Mouse (Mus musculus) G1E (cell line): Measurements from ENCODE around the gene Ppfia1.

Source experiments
- CTCF ChIP-seq: IDR thresholded peaks from 2 replicates; pipeline ENCODE4 v1.5.1; 2012; ENCODE audit warnings: low read depth, low read length, inconsistent platforms, mixed read lengths
- GATA1 ChIP-seq: IDR thresholded peaks from 2 replicates; pipeline ENCODE4 v1.6.1; 2012; ENCODE audit warnings: borderline replicate concordance, low read length, inconsistent platforms, mixed read lengths
- POLR2AphosphoS5 ChIP-seq: IDR thresholded peaks from 2 replicates; pipeline ENCODE4 v1.6.1; 2012; ENCODE audit warnings: low read depth, low read length, inconsistent platforms; ENCODE audit not compliant: insufficient replicate concordance
- TAL1 ChIP-seq: conservative IDR thresholded peaks from 2 replicates; pipeline ENCODE4 v1.6.1; 2012; ENCODE audit warnings: low read depth, low read length, inconsistent platforms, mixed read lengths

DNA sequence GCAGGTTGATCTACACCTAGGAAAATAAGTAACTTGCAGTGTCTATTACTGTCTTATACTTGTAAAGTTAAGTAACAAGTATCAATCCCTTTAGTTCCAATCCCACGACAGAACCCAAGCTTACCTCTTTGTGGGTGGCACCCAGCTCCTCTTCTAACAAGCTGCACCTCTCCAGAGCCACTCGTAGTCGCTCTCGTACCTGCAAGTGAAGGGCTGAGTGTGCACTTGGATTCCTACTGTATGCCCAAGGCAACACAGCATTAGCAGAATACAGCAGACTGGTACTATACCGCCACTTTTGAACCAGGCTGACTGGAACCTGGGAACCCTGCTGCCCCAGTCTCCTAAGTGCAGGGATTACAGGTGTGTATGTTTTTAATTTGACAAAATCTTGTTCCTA lies 33.7 kb downstream of the Ppfia1 start:
- TF ChIP-seq GATA1 (no peak), TAL1 (no peak), CTCF (no peak), POLR2AphosphoS5 (no peak)
